Mouse (Mus musculus) megakaryocyte, embryonic 14.5 days (primary cell): Measurements from ENCODE around the gene Ampd2. TPM values are rescaled to one million over a fixed set of nuclear protein-coding genes. Genes with fewer than 3 reads are reported as not detected.

Source experiments
- H3K27me3 ChIP-seq: replicated peaks from 2 replicates; pipeline ENCODE3; 2012; ENCODE audit warnings: inconsistent platforms
- H3K36me3 ChIP-seq: replicated peaks from 2 replicates; pipeline ENCODE3; 2012; ENCODE audit warnings: low read length, inconsistent platforms, mixed read lengths
- H3K4me1 ChIP-seq: 2 replicates; pipeline ENCODE4 v1.6.1; 2012; ENCODE audit warnings: inconsistent platforms
- H3K4me3 ChIP-seq: replicated peaks from 2 replicates; pipeline ENCODE3; 2012; ENCODE audit warnings: moderate library complexity, mild to moderate bottlenecking, inconsistent platforms
- H3K9me3 ChIP-seq: 2 replicates; pipeline ENCODE4 v1.6.1; 2012; ENCODE audit warnings: inconsistent platforms
- FLI1 ChIP-seq: IDR thresholded peaks from 2 replicates; pipeline ENCODE4 v1.6.1; 2012; ENCODE audit warnings: low read length, inconsistent platforms, mixed read lengths
- GATA1 ChIP-seq: IDR thresholded peaks from 3 replicates; pipeline ENCODE4 v1.6.1; 2012; ENCODE audit warnings: mixed read lengths, low read length, inconsistent platforms, borderline replicate concordance
- polyA plus RNA-seq: library from polyadenylated mRNA; stranded (reverse); fragments of >175 nt; gene quantifications from 2 replicates; pipeline ENCODE4 v1.2.3, GENCODE M21; 2012; ENCODE audit warnings: low replicate concordance; ENCODE audit not compliant: insufficient read depth

Ampd2 gene
- polyA plus RNA-seq, 1 experiment: 101 TPM

GRCm38 (mm10) chr3:108070295-108071293 is 15.9 kb downstream of the Ampd2 start:
- peaks cover 48% of the 10 kb centered on the region for H3K36me3 ChIP-seq

GRCm38 (mm10) chr3:108069231-108069870 is 17.1 kb downstream of the Ampd2 start:
- Histone ChIP-seq H3K27me3 (peaks cover 6% of the 10 kb centered on the region), H3K4me1 (peaks cover 48% of the 10 kb centered on the region), H3K9me3 (no peaks in the 10 kb centered on the region), H3K4me3 (no peak overlapping the region), H3K36me3 (peaks cover 36% of the 10 kb centered on the region)
- TF ChIP-seq GATA1 (no peak), FLI1 (no peak)

More at GRCm38 (mm10) chr3:108070295-108071293, 15.9 kb downstream of the Ampd2 start:
- Histone ChIP-seq H3K4me3 (peak overlapping the region; percentile 50), H3K27me3 (peaks cover 1% of the 10 kb centered on the region), H3K4me1 (peaks cover 49% of the 10 kb centered on the region), H3K9me3 (no peaks in the 10 kb centered on the region)
- TF ChIP-seq GATA1 (no peak), FLI1 (no peak)

- Histone ChIP-seq H3K9me3 (no peaks in the 10 kb centered on the region), H3K4me1 (peaks cover 43% of the 10 kb centered on the region), H3K4me3 (no peak overlapping the region), H3K27me3 (peaks cover 10% of the 10 kb centered on the region), H3K36me3 (peaks cover 31% of the 10 kb centered on the region)
- TF ChIP-seq FLI1 (no peak), GATA1 (no peak)
Measured at GRCm38 (mm10) chr3:108068826-108069225, 17.6 kb downstream of the Ampd2 start.

- no peak overlapping the region for H3K4me3 ChIP-seq
- H3K27me3 ChIP-seq: peaks cover 15% of the 10 kb centered on the region
- no peaks in the 10 kb centered on the region for H3K9me3 ChIP-seq
- no peak for TF ChIP-seq GATA1
- TF ChIP-seq FLI1: no peak
- peaks cover 40% of the 10 kb centered on the region for H3K4me1 ChIP-seq
- H3K36me3 ChIP-seq: peaks cover 18% of the 10 kb centered on the region
Measured at GRCm38 (mm10) chr3:108067370-108067934, 19.0 kb downstream of the Ampd2 start.

DNA sequence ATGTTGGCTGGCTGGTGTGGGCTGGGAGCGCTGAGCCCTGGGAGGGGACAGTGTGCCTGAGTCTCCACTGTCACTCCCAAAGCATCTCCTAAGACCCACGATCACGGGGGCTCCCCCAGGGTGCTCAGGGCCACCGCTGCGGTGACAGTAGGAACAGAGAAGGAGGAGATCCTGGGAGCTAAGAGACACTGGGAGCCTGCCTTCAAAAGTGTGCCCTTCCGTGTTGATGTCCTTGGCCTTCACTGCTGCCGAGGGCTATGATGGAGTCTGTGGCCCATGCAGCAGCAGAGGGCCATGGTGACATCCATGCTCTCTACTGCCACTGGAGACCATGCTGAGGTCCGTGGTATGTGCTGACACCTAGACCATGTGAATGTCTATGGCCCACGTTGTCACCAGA is 20.9 kb downstream of the Ampd2 start:
- no peak for TF ChIP-seq GATA1
- TF ChIP-seq FLI1: no peak
- Histone ChIP-seq H3K36me3 (peaks cover under 1% of the 10 kb centered on the region), H3K4me3 (peak overlapping the region; percentile 56), H3K9me3 (no peaks in the 10 kb centered on the region), H3K4me1 (peaks cover 42% of the 10 kb centered on the region), H3K27me3 (peaks cover 15% of the 10 kb centered on the region)

DNA sequence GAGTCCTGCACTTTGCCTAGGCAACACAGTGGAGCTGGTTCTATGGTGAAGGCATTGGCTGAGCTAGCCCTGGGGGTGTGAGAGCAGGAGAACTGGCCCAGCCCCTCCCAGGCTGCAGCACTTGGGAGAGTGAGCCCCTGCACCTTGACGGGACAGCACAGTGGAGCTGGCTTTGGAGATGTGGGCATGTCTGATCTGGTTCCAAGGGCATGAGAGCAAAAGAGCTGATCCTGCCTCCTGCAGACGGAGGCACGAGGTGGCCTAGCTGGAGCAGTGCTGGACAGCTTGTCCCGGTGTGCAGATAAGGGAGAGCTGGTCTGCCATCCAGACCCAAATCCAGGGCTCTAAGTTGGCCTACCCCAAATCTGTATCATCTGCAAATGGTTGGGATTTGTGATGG is 21.8 kb downstream of the Ampd2 start:
- no peaks in the 10 kb centered on the region for H3K9me3 ChIP-seq
- H3K4me1 ChIP-seq: peaks cover 34% of the 10 kb centered on the region
- TF ChIP-seq GATA1: no peak
- TF ChIP-seq FLI1: no peak
- no peaks in the 10 kb centered on the region for H3K36me3 ChIP-seq
- H3K27me3 ChIP-seq: peaks cover 15% of the 10 kb centered on the region
- no peak overlapping the region for H3K4me3 ChIP-seq

- no peaks in the 10 kb centered on the region for H3K36me3 ChIP-seq
- H3K9me3 ChIP-seq: no peaks in the 10 kb centered on the region
Measured at GRCm38 (mm10) chr3:108062648-108063047, 23.8 kb downstream of the Ampd2 start.

GRCm38 (mm10) chr3:108061420-108061819 is 25.0 kb downstream of the Ampd2 start:
- TF ChIP-seq GATA1 (no peak), FLI1 (no peak)

More at GRCm38 (mm10) chr3:108062648-108063047, 23.8 kb downstream of the Ampd2 start:
- Histone ChIP-seq H3K27me3 (peaks cover 21% of the 10 kb centered on the region), H3K4me3 (no peak overlapping the region), H3K4me1 (peaks cover 23% of the 10 kb centered on the region)
- no peak for TF ChIP-seq FLI1
- TF ChIP-seq GATA1: no peak

GRCm38 (mm10) chr3:108050493-108050892 is 36.0 kb downstream of the Ampd2 start:
- TF ChIP-seq FLI1 (no peak), GATA1 (no peak)
- peaks cover 7% of the 10 kb centered on the region for H3K4me1 ChIP-seq

More at GRCm38 (mm10) chr3:108061420-108061819, 25.0 kb downstream of the Ampd2 start:
- H3K27me3 ChIP-seq: peaks cover 28% of the 10 kb centered on the region
- peaks cover 23% of the 10 kb centered on the region for H3K4me1 ChIP-seq
- H3K36me3 ChIP-seq: no peaks in the 10 kb centered on the region
- peak overlapping the region; percentile 66 for H3K4me3 ChIP-seq
- H3K9me3 ChIP-seq: no peaks in the 10 kb centered on the region

DNA sequence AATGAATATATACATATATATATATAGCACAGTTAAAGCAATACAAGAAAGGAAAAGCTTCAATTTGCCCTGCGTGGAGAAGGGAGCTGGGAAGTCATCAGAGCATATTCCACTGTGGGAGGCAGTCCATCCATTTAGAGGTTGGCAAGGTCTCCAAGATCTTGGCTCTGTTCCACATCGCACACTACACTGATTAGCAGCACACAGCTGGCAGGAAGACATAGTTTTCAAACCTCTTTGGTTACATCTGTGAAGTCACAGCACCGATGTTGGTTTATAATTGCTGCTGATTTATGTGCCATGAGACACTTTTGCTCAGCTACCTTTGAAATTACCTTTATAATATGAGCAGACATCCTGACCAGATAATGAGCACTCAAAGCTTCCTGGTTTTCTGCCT is 38.1 kb downstream of the Ampd2 start:
- TF ChIP-seq GATA1: no peak
- no peak for TF ChIP-seq FLI1
- Histone ChIP-seq H3K9me3 (no peaks in the 10 kb centered on the region), H3K4me3 (no peak overlapping the region), H3K27me3 (peaks cover 4% of the 10 kb centered on the region), H3K36me3 (no peaks in the 10 kb centered on the region), H3K4me1 (peaks cover 27% of the 10 kb centered on the region)

More at GRCm38 (mm10) chr3:108050493-108050892, 36.0 kb downstream of the Ampd2 start:
- Histone ChIP-seq H3K27me3 (peaks cover 4% of the 10 kb centered on the region), H3K9me3 (peaks cover 6% of the 10 kb centered on the region), H3K4me3 (no peak overlapping the region), H3K36me3 (no peaks in the 10 kb centered on the region)
